Mouse (Mus musculus): ENCODE data around the gene 5730522E02Rik.

Gene 5730522E02Rik

DNA sequence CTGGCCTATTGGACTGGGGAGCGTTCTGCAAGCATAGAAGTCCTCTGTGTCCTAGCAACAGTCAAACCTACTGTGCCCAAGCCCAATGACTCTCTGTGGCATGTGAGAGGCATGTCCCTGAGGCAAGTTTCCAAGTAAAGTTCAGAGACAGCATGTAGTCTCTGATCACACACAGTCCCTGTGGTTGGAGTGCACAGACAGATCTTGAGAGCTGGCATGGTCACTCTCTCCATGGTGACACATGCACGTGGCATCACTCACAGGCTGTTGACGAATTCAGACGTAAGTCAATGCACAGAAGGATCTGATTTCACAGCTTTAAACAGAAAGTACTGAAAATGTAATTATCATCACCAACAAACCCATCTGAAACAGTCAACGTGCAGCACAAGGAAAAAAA, 210.8 kb downstream of the 5730522E02Rik start:
- no peak for DNase-seq (ENCODE audit: low read depth)

DNA sequence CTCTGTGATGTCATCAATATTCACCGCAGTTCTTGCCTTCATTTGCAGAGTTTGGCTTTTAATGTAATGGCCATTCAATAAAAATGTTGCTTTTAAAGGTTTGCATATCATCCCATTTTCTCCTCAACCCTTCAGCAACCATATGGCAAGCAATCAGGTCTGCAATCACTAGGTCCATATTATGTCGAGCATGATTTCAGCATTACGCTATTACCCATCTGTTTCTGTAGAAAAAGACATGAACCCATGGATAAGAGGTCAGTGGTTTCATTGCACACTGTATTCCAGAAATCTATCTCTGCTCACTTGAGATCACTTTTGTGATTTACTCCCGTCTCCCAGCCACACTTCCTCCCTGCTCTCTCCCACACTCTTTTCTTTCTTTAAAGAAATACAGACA, 213.1 kb downstream of the 5730522E02Rik start:
- no peak for DNase-seq (ENCODE audit: low read depth)

DNA sequence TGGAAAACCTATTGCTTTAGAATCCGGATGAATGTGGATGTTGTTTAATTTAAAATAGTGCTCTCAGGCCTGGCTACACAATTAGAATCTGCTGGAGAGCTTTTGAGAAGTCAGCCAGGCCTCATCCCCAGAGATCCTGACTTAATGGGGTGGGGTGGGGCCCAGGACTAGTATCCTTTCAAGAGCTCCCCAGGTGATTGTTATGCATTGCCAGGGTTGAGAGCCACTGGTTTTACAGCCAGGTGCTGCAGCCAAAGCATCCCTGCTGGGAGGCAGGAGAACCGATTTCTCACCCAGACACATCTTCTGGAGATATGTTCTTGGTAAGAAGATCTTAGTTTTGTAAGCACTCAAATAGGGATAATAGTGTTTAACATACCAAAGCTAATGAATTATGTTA, 216.4 kb downstream of the 5730522E02Rik start:
- DNase-seq (ENCODE audit: low read depth) = no peak

DNA sequence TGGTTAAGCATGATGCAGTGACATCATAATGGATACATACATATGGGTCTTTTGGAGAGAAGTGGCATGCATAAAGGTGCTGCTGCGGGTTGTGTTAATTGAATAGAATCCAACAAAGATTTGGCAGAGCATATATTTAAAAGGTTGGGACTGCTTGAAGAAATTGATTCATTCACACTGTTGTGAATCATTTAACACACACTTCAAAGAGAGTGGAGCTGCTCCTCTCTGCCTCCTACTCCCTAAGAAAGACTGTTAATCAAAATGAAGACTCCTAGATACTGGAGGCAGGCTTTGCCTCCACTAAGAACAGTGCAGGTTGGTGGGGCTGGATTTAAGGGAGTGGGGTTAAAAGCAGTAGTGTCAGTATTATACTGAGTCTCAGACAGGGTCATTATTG, 218.3 kb downstream of the 5730522E02Rik start:
- DNase-seq (ENCODE audit: low read depth) = no peak

DNA sequence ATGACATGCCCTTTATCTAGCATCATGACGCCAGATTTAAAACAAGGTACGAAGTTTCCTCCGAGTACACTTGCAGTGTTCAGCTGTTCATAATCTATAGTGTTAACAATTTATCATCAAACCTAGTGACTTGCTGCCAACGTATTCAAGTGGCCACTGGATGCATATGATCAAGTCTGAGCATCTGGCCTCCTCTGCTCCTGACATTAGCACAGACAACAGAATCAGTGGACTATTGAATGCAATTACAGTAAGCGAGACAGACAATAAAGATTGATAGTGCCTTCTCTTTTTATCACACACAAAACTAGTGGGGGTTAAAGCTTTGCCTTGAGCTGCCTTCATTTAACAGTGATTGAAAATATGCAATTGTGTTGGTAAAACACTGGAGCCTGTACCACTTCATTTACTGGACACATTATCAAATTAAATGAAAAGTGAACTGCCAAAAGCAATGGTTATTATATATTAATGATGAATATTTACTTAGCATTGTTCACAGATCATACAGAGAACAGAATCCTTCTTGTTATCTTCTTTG, 231.8 kb downstream of the 5730522E02Rik start:
- no peak for DNase-seq (ENCODE audit: low read depth)

DNA sequence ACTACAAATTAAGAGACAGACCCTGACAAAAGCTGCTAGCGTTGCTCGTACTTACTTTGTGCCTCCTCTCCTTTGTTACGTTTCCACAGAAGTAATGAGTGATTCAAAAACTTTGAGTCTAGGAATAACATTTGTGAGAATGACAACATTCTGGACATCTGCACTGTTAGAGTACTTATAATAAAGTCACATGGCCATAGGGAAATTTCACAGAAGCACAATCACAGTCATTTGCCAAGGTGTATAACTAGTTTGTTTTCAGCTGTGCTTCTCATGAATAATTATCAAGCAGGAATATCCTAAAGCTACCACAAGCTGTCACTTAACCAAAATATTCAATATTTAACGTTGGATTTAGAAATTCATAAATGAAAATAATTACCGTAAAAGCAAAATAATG, 269.1 kb downstream of the 5730522E02Rik start:
- DNase-seq (ENCODE audit: low read depth) = no peak

DNA sequence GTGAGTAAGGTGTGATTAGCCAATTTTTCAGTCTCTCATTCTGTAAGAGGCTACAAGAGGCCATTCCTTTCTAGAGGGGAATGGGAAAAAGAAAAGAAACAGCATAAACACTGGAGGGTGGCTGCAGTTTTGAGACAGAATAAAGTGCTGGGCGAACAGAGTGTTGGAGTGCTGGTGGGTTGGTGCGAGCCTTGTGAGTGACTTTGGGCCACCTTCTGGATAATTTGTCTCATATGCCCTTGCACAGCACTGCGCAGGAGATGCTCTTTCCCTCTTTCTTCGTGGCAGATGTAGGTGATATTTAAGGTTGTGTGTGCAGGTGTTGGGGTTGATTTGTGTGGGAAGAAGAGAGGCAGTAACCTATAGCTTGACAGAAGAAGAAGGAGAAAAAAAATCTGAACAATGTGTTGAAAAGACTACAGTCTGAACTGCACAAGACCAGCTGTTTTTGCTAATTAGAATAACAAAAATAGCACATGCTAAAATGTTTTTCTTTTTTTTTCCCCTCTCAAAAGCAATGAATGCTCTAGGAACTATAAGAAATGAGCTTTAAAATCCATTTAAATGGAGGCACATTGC, 269.8 kb downstream of the 5730522E02Rik start:
- no peak for DNase-seq (ENCODE audit: low read depth)

DNA sequence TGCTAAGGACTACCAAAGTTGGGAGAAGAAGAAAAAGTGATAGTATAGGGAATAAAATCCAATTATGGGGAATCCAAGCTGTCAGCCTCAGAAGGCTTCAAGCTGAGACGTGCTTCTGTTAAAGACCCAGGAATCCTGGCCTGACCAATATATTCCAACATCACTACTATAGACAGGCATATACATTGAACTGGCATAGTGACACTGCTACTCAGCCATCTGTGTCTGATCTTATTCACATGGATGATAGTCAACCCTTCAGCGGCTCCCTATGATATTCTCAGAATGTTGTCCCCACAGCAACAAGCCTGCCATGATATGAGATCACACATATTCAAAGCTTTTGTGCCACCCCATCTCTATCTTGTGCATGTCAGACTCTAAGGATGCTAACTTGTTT, 284.3 kb downstream of the 5730522E02Rik start:
- no peak for DNase-seq (ENCODE audit: low read depth)

DNA sequence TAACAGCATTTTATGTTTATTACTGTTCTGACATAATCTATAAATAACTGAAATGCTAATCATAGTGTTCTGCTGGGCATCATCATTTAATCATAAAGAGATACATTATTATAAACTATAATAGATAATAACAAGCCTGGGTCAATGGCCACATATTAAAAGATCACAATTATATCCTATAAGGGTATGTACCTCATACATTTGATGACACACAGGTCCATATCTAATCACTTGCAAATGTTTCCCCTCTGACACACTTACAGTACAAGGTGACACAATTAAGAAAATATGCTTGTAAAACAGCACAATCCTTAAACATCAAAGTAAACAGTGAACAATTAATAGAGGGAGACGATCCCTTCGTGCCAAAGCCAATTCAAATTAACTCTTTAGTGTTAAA, 308.2 kb downstream of the 5730522E02Rik start:
- no peak for DNase-seq (ENCODE audit: low read depth)

DNA sequence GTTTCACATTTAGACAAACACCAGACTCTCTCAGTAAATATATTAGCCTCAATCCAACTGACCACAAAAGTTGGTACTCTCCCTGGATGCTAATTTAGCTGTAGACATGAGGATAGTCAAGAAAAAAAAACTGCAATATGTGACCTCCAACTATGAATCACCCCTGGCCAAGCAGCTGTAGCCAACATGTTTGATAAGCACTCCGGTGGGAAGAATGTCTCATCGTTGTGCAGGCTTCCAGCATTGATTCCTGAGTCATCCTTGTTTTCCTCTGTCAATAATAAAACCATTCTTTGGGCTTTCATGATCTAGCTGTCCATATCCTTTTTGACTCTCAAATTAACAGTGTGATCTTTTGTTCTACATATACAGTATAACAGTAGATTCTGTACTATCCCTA, 308.9 kb downstream of the 5730522E02Rik start:
- DNase-seq (ENCODE audit: low read depth) = no peak

DNA sequence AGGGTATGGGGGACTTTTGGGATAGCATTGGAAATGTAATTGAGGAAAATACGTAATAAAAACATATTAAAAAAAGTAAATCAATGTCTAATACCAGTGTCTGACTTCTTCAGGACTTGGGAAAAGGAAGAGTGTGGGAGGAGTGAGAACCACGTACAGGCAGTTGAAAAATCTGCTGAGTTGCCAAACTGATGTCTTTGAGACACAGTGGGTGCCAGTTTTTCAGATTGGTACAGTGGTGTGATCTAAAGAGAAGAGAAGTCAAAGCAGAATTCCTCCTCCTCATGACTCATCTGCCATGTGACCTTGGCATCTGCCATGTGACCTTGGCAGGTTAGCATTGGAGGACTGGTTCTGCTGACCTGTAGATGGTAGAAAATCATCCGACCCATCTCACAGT, 316.7 kb downstream of the 5730522E02Rik start:
- no peak for DNase-seq (ENCODE audit: low read depth)

DNA sequence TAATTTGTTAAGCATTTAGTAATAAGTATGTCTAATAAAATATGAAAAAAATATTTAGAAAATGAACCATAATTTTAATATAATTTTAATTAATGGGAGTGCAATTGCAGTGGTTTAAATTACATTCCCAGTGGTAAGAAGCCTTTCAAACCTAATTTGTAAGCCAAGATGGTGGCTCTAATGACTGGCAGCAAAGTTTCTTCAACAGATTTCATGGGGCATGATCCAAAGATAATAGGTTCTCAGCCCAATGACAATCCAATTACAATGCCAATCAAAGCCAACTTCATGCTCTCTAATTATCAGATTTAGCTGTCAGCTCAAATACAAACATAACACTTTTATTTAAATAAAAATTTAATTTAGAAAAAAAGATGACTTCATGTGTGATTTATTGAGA, 337.6 kb downstream of the 5730522E02Rik start:
- DNase-seq (ENCODE audit: low read depth) = no peak

DNA sequence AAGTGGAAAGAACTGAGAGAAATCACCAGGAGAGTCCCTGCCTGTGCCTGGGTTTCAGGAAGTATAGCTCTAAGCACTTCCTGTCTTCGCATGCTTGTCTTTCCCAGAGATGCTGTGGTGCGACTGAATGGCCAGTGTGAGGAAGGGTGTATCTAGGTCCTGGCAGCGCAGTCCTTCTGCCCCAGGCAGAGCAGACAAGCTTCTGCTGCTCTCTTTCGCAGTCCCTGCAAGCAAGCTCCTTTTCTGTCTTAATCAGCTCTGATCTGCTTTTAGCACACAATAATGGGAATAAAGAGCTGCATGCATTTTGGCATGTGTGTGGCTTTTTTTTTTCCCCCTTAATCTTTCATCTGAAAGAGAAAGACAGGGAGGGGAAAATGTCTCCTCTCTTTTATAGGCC, 338.2 kb downstream of the 5730522E02Rik start:
- no peak for DNase-seq (ENCODE audit: low read depth)

DNA sequence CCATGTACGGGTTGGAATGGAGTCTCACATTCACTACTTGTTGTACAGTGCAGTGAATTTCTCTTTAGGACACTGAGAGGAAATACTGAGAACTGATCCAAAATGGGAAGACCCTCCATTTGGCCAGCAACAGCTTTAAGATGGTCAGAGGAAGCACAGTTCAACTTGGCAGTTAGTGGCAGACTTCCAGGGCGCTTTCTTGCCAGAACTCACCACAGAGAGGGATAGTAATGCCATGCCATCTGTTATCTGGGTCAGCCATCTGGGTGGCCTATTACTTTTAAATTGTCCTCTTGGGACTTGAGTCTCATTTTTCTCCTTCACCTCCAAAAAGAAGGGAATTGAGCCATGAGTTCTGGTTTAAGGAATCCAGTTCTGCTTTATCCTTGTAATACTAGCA, 344.3 kb downstream of the 5730522E02Rik start:
- DNase-seq (ENCODE audit: low read depth) = no peak

DNA sequence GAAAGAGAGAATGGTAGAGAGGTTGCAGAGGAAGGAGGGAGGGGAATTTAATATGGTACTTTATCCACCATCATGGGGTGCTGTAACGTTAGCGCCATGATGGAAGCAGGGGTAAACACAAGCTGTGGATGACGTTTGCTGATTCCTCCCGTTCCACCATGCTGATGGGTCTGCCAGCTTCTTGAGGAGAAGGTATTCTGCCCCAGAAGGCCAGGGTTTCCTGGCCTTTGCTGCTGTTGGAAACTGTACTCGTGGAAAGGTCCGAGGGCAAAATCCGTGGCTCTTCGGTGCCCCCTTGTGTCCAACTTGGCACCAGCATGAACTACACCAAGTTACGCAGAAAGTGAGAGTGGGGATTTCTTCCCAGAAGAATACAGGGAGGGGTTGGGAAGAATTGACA, 347.9 kb downstream of the 5730522E02Rik start:
- DNase-seq (ENCODE audit: low read depth) = peak; percentile 14

DNA sequence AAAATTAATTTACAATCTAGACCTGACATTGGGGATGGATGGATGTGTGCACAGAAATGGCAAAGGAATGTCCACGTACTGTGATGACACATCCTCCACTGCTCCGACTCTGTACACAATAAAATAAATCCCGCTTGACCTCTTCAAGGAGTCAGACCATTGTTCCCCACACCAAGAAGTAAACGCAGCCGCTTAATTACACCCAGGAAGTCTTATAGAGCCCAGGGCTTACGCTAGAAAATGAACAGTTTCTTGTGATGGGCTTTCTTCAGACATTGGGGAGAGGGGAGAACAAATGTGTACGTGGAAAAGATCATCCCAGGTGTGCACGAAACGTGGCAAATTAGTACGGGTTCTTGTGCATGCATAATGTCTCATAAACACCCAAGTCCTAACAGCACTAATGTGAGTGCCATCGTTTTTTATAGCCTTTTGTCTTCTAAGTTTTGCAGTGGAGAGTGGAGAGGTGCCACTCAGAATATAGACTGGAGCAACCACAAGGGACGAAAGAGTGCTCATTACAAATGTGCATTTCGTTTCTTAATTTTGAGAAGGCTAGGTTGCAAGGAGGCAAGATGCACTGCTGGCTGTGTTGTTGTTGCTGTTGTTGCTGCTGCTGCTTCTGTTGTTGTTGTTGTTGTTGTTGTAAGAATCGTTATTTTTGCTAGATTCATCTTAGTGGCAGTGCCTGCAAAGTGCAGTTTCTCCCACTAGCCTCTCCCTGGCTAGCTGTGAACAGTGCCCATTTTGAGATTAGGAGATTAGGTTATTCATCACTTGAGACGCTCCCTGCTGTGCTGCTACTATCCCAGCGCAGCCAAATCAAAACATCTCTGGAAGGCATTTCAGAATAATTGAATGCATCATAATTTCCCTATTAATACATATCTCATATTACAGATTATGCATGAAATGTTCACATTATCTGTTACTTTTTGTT, 353.7 kb downstream of the 5730522E02Rik start:
- no peak for DNase-seq (ENCODE audit: low read depth)

DNA sequence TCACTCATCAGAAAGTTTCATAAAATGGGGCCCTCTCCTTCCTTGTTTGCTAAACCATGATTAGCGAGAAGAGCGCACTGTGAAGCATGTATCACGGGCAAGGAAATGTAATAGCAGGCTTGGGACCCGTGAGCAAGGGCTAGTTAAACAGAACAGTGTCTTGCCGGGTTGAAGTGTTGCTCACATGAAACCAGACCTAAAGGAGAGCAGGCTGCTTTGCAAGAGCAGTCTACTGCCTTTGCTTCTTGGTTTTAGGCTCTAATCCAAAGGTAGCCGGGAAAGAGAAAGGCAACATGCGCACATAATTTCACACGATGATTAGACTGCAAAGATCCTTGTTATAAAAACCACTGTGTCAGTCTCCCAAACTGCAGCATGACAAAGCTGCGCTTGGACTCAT, 354.8 kb downstream of the 5730522E02Rik start:
- no peak for DNase-seq (ENCODE audit: low read depth)

DNA sequence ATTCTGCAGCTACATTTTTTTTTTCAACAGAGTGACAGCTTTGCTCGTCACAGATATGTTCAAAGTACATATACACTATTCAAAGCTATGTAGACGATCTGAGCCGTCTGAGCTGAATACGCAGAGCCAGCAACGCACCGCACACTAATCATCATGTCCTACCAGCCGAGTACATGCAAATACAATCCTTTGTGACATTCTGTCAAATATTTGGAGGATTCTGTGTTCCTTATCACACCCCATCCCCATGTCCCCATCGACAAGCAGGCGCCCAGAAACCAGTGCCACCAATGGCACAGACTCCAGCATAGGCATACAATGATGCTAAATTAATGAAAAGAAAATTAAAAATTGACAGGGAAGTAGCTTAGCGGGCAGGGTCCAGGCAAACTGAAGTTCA, 356.3 kb downstream of the 5730522E02Rik start:
- no peak for DNase-seq (ENCODE audit: low read depth)

DNA sequence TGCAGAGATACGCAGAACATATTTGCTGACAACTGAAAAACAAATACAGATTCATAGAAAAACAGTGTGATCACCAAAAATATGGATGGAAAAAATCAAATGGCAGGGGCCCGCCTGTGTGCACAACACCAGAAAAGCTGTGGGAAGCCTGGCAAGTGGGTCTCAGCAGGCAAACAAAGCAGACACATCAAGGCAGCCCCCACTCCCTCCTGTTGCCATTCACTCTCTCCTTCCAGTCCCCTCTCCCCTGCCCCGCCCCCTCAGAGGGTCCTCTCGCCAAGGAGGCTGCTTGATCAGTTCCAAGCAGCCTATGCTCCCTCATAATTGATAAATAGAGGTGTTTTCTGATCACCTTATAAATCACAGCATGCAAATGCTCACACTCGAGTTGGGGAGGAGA, 357.5 kb downstream of the 5730522E02Rik start:
- no peak for DNase-seq (ENCODE audit: low read depth)

DNA sequence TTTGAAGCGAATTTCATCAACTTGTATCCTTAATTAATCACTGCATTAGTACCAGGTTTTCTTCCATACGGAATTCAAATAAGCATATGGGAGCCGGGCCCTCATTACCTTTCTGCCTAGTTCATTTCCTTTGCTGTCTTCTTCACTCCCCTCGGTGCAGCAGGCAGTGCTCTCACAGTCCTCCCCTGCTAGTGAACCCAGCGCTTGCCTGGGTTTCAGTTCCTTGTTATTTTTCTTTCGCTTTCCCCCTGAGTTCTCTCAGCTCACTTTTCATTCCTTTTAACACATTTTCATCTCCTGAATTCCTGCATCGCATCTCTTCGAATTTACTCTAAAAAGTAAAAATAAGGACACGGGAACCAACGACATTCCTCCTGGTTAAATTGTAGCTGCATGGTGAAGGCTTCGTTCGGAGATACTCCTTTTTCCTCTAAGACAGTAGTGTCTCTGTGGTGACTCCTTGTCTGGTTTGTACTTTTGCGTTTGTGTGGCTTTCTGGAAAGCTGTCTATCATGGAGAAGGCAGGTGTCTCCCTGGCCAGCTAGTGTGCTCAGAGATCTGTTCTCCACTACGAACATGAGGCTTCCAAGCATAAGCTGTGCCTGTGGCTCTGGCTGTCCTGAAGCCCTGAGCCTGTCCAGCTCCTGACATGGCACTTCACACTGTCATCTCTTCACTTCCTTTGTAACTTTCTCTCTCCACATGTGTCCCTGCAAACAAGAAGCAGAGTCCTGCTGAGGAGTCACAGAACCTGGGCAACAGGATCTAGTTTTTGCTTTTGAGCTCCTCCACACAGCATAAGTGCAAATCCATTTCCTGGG, 361.5 kb downstream of the 5730522E02Rik start:
- peak; percentile 4 for DNase-seq (ENCODE audit: low read depth)

DNA sequence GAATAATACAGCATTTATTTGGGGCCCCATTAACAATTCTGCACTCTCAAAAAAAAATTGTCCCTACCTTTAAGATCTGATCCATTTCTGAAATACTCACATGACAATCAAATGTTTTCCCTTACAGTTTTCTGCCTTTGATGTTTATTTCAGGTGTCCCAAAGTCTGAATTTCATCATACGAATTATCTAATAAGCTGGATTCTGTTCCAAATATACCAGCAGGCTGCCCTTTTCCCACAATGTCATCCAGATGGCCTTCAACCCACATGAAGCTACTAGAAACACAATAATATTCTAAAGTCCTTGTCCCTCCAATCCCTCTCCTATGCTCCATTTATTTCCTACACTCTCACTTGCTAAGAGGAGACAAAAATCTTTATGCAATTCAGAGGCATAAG, 372.1 kb downstream of the 5730522E02Rik start:
- no peak for DNase-seq (ENCODE audit: low read depth)

DNA sequence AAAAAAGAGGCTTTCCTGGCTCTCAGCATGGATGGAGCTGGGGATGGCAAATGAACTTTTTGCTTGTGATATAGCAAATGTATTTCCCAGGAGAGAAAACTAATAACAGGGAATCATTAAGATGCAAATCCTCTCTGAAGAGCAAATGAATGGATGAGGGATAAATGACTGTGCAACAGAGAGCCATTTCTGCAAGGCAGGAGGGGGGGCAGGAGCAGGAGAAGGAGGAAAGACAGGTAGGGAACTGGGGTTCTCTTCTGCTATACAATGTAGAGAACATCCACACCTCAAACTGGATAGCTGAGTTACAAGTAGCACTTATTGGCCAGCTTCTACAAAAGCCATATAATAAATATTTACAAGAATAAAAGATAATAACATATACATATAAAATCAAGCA, 390.8 kb downstream of the 5730522E02Rik start:
- no peak for DNase-seq (ENCODE audit: low read depth)

DNA sequence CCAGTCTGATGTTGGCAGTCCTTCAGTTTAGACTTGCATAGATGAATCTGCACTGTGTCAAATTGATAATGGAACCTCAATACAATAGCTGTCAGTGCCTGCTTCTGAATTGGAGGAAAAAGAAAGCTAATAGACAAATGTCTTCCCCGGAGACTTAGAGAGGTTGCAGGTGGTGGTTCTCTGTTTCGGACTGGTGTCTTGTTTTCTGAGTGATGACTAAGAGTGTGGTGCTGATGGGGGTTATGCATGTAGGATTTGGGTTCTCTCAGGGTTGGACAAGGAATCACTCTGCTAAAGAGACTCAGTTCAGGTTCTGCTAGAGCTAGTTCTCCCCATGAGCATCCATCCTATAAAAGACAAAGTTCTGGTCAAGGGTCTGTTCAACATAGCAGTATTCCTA, 397.1 kb downstream of the 5730522E02Rik start:
- DNase-seq (ENCODE audit: low read depth) = no peak
